Mouse (Mus musculus): Measurements from ENCODE around the gene Creb5. TPM values are rescaled to one million over a fixed set of nuclear protein-coding genes. Genes with fewer than 3 reads are reported as not detected.

Creb5 gene
- polyA plus RNA-seq, 1 experiment from 2014 or later: 7.7 TPM

GRCm38 (mm10) chr6:53696471-53696870, 409.4 kb downstream of the Creb5 start:
- H3K4me1 ChIP-seq (ENCODE audit: control insufficient read depth, insufficient read depth, low read length): no peaks in the 10 kb centered on the region
- no peak overlapping the region for H3K9ac ChIP-seq (replicated peaks; ENCODE audit: low read depth, low read length)

GRCm38 (mm10) chr6:53696921-53697320, 409.9 kb downstream of the Creb5 start:
- ATAC-seq (ENCODE audit: low read depth): no peak
- Histone ChIP-seq H3K9ac (replicated peaks; ENCODE audit: low read depth, low read length) (no peak overlapping the region), H3K27ac (ENCODE audit: low read depth, low read length) (no peak overlapping the region), H3K9me3 (ENCODE audit: control insufficient read depth, low read length) (no peaks in the 10 kb centered on the region), H3K4me1 (ENCODE audit: control insufficient read depth, insufficient read depth, low read length) (no peaks in the 10 kb centered on the region), H3K27me3 (ENCODE audit: control insufficient read depth, insufficient read depth, low read length) (no peaks in the 10 kb centered on the region), H3K4me2 (ENCODE audit: low read depth, low read length) (no peak overlapping the region), H3K36me3 (ENCODE audit: control insufficient read depth, insufficient read depth, low read length) (no peaks in the 10 kb centered on the region), H3K4me3 (ENCODE audit: low read depth, low read length) (no peak overlapping the region)
- 72% methylated on average over 6 of the region's 6 CpGs for WGBS

More at GRCm38 (mm10) chr6:53696471-53696870, 409.4 kb downstream of the Creb5 start:
- Histone ChIP-seq H3K4me3 (ENCODE audit: low read depth, low read length) (no peak overlapping the region), H3K36me3 (ENCODE audit: control insufficient read depth, insufficient read depth, low read length) (no peaks in the 10 kb centered on the region), H3K27me3 (ENCODE audit: control insufficient read depth, insufficient read depth, low read length) (no peaks in the 10 kb centered on the region), H3K27ac (ENCODE audit: low read depth, low read length) (no peak overlapping the region), H3K9me3 (ENCODE audit: control insufficient read depth, low read length) (no peaks in the 10 kb centered on the region), H3K4me2 (ENCODE audit: low read depth, low read length) (no peak overlapping the region)
- 38% methylated on average over 6 of the region's 6 CpGs for whole genome bisulfite sequencing
- no peak for ATAC-seq (ENCODE audit: low read depth)

DNA sequence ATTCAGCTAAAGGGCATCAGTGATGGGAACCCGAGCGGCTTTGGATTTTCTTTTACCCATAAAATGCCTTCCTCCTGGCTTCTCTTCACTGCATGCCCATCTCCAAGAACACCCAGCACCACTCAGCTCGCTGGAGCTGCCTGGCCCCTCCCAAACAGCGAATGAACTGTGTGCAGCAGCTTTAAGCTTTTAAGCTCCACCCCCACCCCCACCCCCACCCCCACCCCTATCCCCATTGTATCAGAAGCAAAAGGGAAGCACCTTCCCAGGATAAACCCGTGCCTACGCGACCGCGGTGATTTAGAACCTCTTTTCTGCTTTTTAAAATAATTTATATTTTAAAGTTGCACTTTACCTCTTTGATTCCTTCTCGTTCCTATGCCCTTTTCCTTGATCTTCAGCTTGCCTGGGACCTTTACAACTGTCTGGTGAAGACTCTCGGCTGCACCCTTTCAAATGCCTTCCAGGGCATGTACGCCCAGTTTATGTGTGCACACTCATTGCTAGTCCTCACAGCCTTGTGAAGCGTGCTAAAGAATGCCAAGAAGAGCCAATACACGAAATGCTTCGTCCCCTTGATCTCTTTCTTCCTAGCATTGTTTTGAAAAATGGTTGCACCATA, 411.2 kb downstream of the Creb5 start:
- 5% methylated on average over 15 of the region's 15 CpGs for WGBS
- H3K27me3 ChIP-seq (ENCODE audit: control insufficient read depth, insufficient read depth, low read length): no peaks in the 10 kb centered on the region
- H3K9me3 ChIP-seq (ENCODE audit: control insufficient read depth, low read length): no peaks in the 10 kb centered on the region
- peak overlapping the region; percentile 11 for H3K4me2 ChIP-seq (ENCODE audit: low read depth, low read length)
- H3K9ac ChIP-seq (replicated peaks; ENCODE audit: low read depth, low read length): no peak overlapping the region
- no peak overlapping the region for H3K4me3 ChIP-seq (ENCODE audit: low read depth, low read length)
- H3K36me3 ChIP-seq (ENCODE audit: control insufficient read depth, insufficient read depth, low read length): no peaks in the 10 kb centered on the region
- ATAC-seq (ENCODE audit: low read depth): peak; percentile 68; the same call in 1 of the 2 replicates
- H3K27ac ChIP-seq (ENCODE audit: low read depth, low read length): no peak overlapping the region
- no peaks in the 10 kb centered on the region for H3K4me1 ChIP-seq (ENCODE audit: control insufficient read depth, insufficient read depth, low read length)

DNA sequence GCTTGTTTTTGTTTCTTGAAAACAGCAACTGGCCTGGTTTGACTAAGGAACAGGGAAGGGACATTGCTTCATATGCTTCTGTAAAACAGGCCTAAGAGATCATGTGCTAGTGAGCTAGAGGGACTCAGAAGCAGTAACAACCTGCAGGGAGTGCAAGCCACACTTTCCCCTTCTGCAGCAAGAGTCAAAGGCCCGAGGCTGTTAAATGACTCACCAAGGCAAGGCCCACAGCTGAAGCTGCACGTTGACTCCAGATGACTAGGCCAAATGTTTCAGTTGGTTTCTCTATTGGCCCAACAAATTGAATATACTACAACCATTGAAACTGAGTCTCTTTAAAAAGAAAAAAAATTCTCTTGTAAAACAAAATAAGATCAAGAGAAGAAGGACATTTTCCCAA, 417.4 kb downstream of the Creb5 start:
- no peaks in the 10 kb centered on the region for H3K36me3 ChIP-seq (ENCODE audit: control insufficient read depth, insufficient read depth, low read length)
- no peak overlapping the region for H3K4me3 ChIP-seq (ENCODE audit: low read depth, low read length)
- H3K9me3 ChIP-seq (ENCODE audit: control insufficient read depth, low read length): no peaks in the 10 kb centered on the region
- H3K4me1 ChIP-seq (ENCODE audit: control insufficient read depth, insufficient read depth, low read length): no peaks in the 10 kb centered on the region
- ATAC-seq (ENCODE audit: low read depth): no peak
- WGBS: 47% methylated on average over 2 of the region's 2 CpGs
- H3K27me3 ChIP-seq (ENCODE audit: control insufficient read depth, insufficient read depth, low read length): no peaks in the 10 kb centered on the region
- H3K4me2 ChIP-seq (ENCODE audit: low read depth, low read length): no peak overlapping the region
- no peak overlapping the region for H3K9ac ChIP-seq (replicated peaks; ENCODE audit: low read depth, low read length)
- H3K27ac ChIP-seq (ENCODE audit: low read depth, low read length): no peak overlapping the region

DNA sequence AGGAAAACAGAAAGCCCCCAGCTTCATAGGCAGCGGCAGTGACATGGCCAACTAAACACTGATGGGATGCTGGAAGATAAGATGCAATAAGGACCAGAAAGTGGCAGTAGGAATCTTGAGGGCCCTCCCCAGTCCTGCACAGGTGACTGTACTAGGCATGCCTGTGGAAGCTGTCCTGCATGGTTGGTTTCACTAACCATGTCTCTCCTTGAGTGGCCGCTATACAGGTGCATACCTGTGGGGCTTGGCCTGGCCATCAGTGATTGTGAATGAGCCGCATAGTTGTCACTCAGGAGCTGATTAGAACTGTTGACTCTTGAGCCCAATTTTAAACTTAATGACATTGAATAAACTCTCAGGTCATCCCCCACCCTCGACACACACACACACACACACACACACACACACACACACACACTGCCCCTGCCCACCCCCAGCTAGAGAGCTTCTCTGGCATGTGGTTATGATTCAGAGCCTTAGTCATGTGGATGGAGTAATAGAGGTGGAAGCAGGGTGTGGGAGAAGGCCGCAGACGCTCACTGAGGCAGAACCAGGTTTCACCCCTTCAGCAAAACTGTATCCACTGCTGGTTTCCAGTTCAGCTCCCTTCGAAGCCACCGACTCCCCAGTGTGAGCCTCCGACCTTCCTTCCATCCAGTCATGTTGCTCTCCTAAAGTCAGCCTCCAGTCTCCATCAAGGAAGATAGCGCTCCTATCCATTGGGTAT, 419.7 kb downstream of the Creb5 start:
- H3K27me3 ChIP-seq (ENCODE audit: control insufficient read depth, insufficient read depth, low read length): no peaks in the 10 kb centered on the region
- no peak for ATAC-seq (ENCODE audit: low read depth)
- no peaks in the 10 kb centered on the region for H3K36me3 ChIP-seq (ENCODE audit: control insufficient read depth, insufficient read depth, low read length)
- H3K4me1 ChIP-seq (ENCODE audit: control insufficient read depth, insufficient read depth, low read length): no peaks in the 10 kb centered on the region
- H3K4me3 ChIP-seq (ENCODE audit: low read depth, low read length): no peak overlapping the region
- no peak overlapping the region for H3K4me2 ChIP-seq (ENCODE audit: low read depth, low read length)
- WGBS: 91% methylated on average over 10 of the region's 10 CpGs
- H3K27ac ChIP-seq (ENCODE audit: low read depth, low read length): no peak overlapping the region
- H3K9ac ChIP-seq (replicated peaks; ENCODE audit: low read depth, low read length): no peak overlapping the region
- no peaks in the 10 kb centered on the region for H3K9me3 ChIP-seq (ENCODE audit: control insufficient read depth, low read length)

DNA sequence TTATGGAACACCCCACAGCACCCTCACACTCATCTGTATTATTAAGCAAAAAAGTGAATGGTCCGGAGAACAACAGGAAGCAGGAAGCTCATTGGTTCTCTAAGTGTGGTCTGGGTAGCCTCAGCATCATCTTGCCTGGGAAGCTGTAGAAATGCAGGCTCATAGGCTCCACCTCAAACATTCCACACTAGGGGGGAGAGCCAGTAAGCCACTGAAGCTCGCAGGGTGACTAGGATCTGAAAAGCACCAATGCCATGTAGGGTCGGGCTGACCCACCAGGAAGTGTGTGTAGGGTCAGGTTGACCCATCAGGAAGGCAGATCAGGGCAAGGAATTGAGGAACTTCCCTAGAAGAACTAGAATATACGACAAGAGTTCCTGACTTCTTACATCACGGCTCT, 420.7 kb downstream of the Creb5 start:
- ATAC-seq (ENCODE audit: low read depth): no peak
- Histone ChIP-seq H3K9me3 (ENCODE audit: control insufficient read depth, low read length) (no peaks in the 10 kb centered on the region), H3K4me1 (ENCODE audit: control insufficient read depth, insufficient read depth, low read length) (no peaks in the 10 kb centered on the region), H3K9ac (replicated peaks; ENCODE audit: low read depth, low read length) (no peak overlapping the region), H3K4me2 (ENCODE audit: low read depth, low read length) (no peak overlapping the region), H3K36me3 (ENCODE audit: control insufficient read depth, insufficient read depth, low read length) (no peaks in the 10 kb centered on the region), H3K27me3 (ENCODE audit: control insufficient read depth, insufficient read depth, low read length) (no peaks in the 10 kb centered on the region), H3K4me3 (ENCODE audit: low read depth, low read length) (no peak overlapping the region), H3K27ac (ENCODE audit: low read depth, low read length) (no peak overlapping the region)
- WGBS: 70% methylated on average over 5 of the region's 5 CpGs

GRCm38 (mm10) chr6:53709694-53710442, 422.8 kb downstream of the Creb5 start:
- Histone ChIP-seq H3K27me3 (ENCODE audit: control insufficient read depth, insufficient read depth, low read length) (no peaks in the 10 kb centered on the region), H3K4me2 (ENCODE audit: low read depth, low read length) (no peak overlapping the region), H3K4me3 (ENCODE audit: low read depth, low read length) (no peak overlapping the region), H3K4me1 (ENCODE audit: control insufficient read depth, insufficient read depth, low read length) (no peaks in the 10 kb centered on the region), H3K9me3 (ENCODE audit: control insufficient read depth, low read length) (no peaks in the 10 kb centered on the region), H3K9ac (replicated peaks; ENCODE audit: low read depth, low read length) (no peak overlapping the region), H3K36me3 (ENCODE audit: control insufficient read depth, insufficient read depth, low read length) (no peaks in the 10 kb centered on the region), H3K27ac (ENCODE audit: low read depth, low read length) (no peak overlapping the region)
- ATAC-seq (ENCODE audit: low read depth): no peak
- 91% methylated on average over 14 of the region's 14 CpGs for WGBS

- no peaks in the 10 kb centered on the region for H3K9me3 ChIP-seq (ENCODE audit: control insufficient read depth, low read length)
- no peak overlapping the region for H3K27ac ChIP-seq (ENCODE audit: low read depth, low read length)
- H3K36me3 ChIP-seq (ENCODE audit: control insufficient read depth, insufficient read depth, low read length): no peaks in the 10 kb centered on the region
- no peaks in the 10 kb centered on the region for H3K4me1 ChIP-seq (ENCODE audit: control insufficient read depth, insufficient read depth, low read length)
- no peak for ATAC-seq (ENCODE audit: low read depth)
- no peak overlapping the region for H3K4me2 ChIP-seq (ENCODE audit: low read depth, low read length)
- no peak overlapping the region for H3K9ac ChIP-seq (replicated peaks; ENCODE audit: low read depth, low read length)
- H3K27me3 ChIP-seq (ENCODE audit: control insufficient read depth, insufficient read depth, low read length): no peaks in the 10 kb centered on the region
- WGBS: 87% methylated on average over 5 of the region's 5 CpGs
- H3K4me3 ChIP-seq (ENCODE audit: low read depth, low read length): no peak overlapping the region
These were observed 423.5 kb downstream of the Creb5 start for GRCm38 (mm10) chr6:53710560-53710959.

DNA sequence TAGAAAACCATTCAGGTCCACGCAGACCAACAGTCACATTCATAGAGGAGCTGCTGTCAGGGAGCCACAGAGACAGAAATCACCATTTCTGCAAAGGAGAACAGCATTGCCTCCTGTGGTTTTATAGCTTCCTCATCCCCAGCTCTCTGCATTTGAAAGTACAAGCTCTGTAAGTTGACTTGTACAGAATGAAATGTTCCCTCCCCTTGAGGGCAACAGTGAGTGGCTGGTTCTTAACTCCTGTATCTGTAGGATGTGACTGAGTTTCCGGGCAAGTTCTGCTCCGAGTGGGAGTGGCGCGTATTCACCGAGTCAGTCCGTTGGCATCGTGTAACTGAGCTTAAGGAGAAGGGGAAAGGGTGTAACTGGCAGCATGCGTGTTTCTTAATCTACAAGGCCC, 426.1 kb downstream of the Creb5 start:
- H3K4me2 ChIP-seq (ENCODE audit: low read depth, low read length): no peak overlapping the region; the same call in 1 of the 2 replicates
- no peaks in the 10 kb centered on the region; the same call in 1 of the 2 replicates for H3K27me3 ChIP-seq (ENCODE audit: control insufficient read depth, insufficient read depth, low read length)
- H3K27ac ChIP-seq (ENCODE audit: low read depth, low read length): no peak overlapping the region
- no peak for ATAC-seq (ENCODE audit: low read depth)
- H3K4me1 ChIP-seq (ENCODE audit: control insufficient read depth, insufficient read depth, low read length): no peaks in the 10 kb centered on the region
- 37% methylated on average over 9 of the region's 9 CpGs for WGBS
- no peak overlapping the region for H3K9ac ChIP-seq (replicated peaks; ENCODE audit: low read depth, low read length)
- H3K36me3 ChIP-seq (ENCODE audit: control insufficient read depth, insufficient read depth, low read length): no peaks in the 10 kb centered on the region
- no peaks in the 10 kb centered on the region for H3K9me3 ChIP-seq (ENCODE audit: control insufficient read depth, low read length)
- H3K4me3 ChIP-seq (ENCODE audit: low read depth, low read length): no peak overlapping the region

Measured in neural tube, embryonic 14.5 days (tissue).